Comparison of ENCODE assay signal across 8 mouse cellular contexts in genomic region chr11:117335146-117335545, GRCm38 (mm10).
DNase-seq lines count a peak whose midpoint lies in the region; ATAC-seq and TF ChIP-seq lines count a peak whose summit lies in the region.

No protein-coding gene starts in this region.

- TF ChIP-seq POLR2A in kidney, adult 2 months (IDR thresholded peaks at IDR 0.05; ENCODE audit: low read depth, low read length) = no peak

- H3K4me3 ChIP-seq in heart, postnatal 0 days (ENCODE audit: low read depth, low read length) = no peak overlapping the region
- no peak overlapping the region for H3K4me3 ChIP-seq in hindbrain, postnatal 0 days (ENCODE audit: low read length)
- no peak overlapping the region for H3K4me3 ChIP-seq in midbrain, embryonic 14.5 days (replicated peaks; ENCODE audit: low read depth, low read length)
- no peak overlapping the region for H3K4me3 ChIP-seq in kidney, adult 2 months (ENCODE audit: insufficient read depth, low read depth, low read length)

- TF ChIP-seq EP300 in heart, postnatal 0 days (IDR thresholded peaks at IDR 0.05; ENCODE audit: low read depth) = no peak

- DNase-seq in heart, postnatal 0 days (ENCODE audit: low spot score) = no peak
- DNase-seq in heart, postnatal 36 days = no peak
- DNase-seq in T-cell, adult 2 months (ENCODE audit: low spot score) = peak; percentile 42
- no peak for DNase-seq in hindbrain, postnatal 0 days (ENCODE audit: low spot score)
- DNase-seq in midbrain, embryonic 14.5 days = no peak
- no peak for DNase-seq in adipocyte (ENCODE audit: low spot score)
- no peak for DNase-seq in embryo, embryonic 10 days (ENCODE audit: low spot score)
- no peak for DNase-seq in kidney, adult 2 months

- H3K9me3 ChIP-seq in heart, postnatal 0 days (replicated peaks; ENCODE audit: control insufficient read depth, low read length) = no peaks in the 10 kb centered on the region
- H3K9me3 ChIP-seq in hindbrain, postnatal 0 days (ENCODE audit: low read length) = no peaks in the 10 kb centered on the region
- H3K9me3 ChIP-seq in midbrain, embryonic 14.5 days (ENCODE audit: control insufficient read depth, low read length) = no peaks in the 10 kb centered on the region

- WGBS in heart, postnatal 0 days = 80% methylated on average over 2 of the region's 2 CpGs
- WGBS in hindbrain, postnatal 0 days = 87% methylated on average over 2 of the region's 2 CpGs
- WGBS in midbrain, embryonic 14.5 days = 95% methylated on average over 2 of the region's 2 CpGs
- 90% methylated on average over 2 of the region's 2 CpGs for WGBS in kidney, adult 2 months

- peak overlapping the region; percentile 67; the same call in 1 of the 2 replicates for H3K27ac ChIP-seq in heart, postnatal 0 days (ENCODE audit: low read depth)
- peak overlapping the region; percentile 95; the same call in 1 of the 2 replicates for H3K27ac ChIP-seq in hindbrain, postnatal 0 days
- no peak overlapping the region for H3K27ac ChIP-seq in midbrain, embryonic 14.5 days (replicated peaks; ENCODE audit: low read depth, low read length)
- H3K27ac ChIP-seq in kidney, adult 2 months (ENCODE audit: insufficient read depth, low read depth, low read length) = no peak overlapping the region

- no peak overlapping the region for H3K9ac ChIP-seq in heart, postnatal 0 days (replicated peaks; ENCODE audit: low read depth, low read length)
- H3K9ac ChIP-seq in hindbrain, postnatal 0 days (replicated peaks; ENCODE audit: low read length) = no peak overlapping the region
- H3K9ac ChIP-seq in midbrain, embryonic 14.5 days (replicated peaks; ENCODE audit: low read length) = no peak overlapping the region

- ATAC-seq in heart, postnatal 0 days (ENCODE audit: insufficient read depth, low read depth) = no peak
- ATAC-seq in hindbrain, postnatal 0 days = no peak
- no peak for ATAC-seq in midbrain, embryonic 14.5 days (ENCODE audit: low FRiP score, low TSS enrichment)

- intact Hi-C loops in heart, postnatal 36 days (cut with DNase I) = no loop called here

- TF ChIP-seq CTCF in heart, postnatal 0 days (IDR thresholded peaks at IDR 0.05; ENCODE audit: low read depth) = no peak
- TF ChIP-seq CTCF in hindbrain, postnatal 0 days (IDR thresholded peaks at IDR 0.05; ENCODE audit: low read depth) = no peak
- no peak for TF ChIP-seq CTCF in kidney, adult 2 months (conservative IDR thresholded peaks at IDR 0.05; ENCODE audit: insufficient read depth, insufficient read length, low read depth, low read length)

- peak overlapping the region; percentile 93; the same call in 1 of the 2 replicates for H3K4me2 ChIP-seq in heart, postnatal 0 days (ENCODE audit: low read depth, low read length)
- H3K4me2 ChIP-seq in hindbrain, postnatal 0 days (ENCODE audit: low read depth, low read length) = peak overlapping the region; percentile 80; the same call in 1 of the 2 replicates
- H3K4me2 ChIP-seq in midbrain, embryonic 14.5 days (ENCODE audit: low read length) = peak overlapping the region; percentile 84

- peaks cover 43% of the 10 kb centered on the region for H3K4me1 ChIP-seq in heart, postnatal 0 days (ENCODE audit: control insufficient read depth, insufficient read depth)
- peaks cover 42% of the 10 kb centered on the region for H3K4me1 ChIP-seq in hindbrain, postnatal 0 days (ENCODE audit: insufficient read depth, low read length)
- peaks cover 45% of the 10 kb centered on the region for H3K4me1 ChIP-seq in midbrain, embryonic 14.5 days (ENCODE audit: control insufficient read depth, insufficient read depth, low read length)
- peaks cover 30% of the 10 kb centered on the region for H3K4me1 ChIP-seq in kidney, adult 2 months (ENCODE audit: control insufficient read depth, insufficient read depth, low read length)

- no peaks in the 10 kb centered on the region for H3K36me3 ChIP-seq in heart, postnatal 0 days (replicated peaks; ENCODE audit: control insufficient read depth, insufficient read depth, low read length)
- H3K36me3 ChIP-seq in hindbrain, postnatal 0 days (ENCODE audit: insufficient read depth, low read length) = no peaks in the 10 kb centered on the region
- no peaks in the 10 kb centered on the region for H3K36me3 ChIP-seq in midbrain, embryonic 14.5 days (ENCODE audit: control insufficient read depth, insufficient read depth, low read length)
- H3K36me3 ChIP-seq in kidney, adult 2 months (ENCODE audit: control insufficient read depth, insufficient read depth, low read length) = no peaks in the 10 kb centered on the region

- H3K27me3 ChIP-seq in heart, postnatal 0 days (ENCODE audit: control insufficient read depth, insufficient read depth, low read length) = no peaks in the 10 kb centered on the region
- no peaks in the 10 kb centered on the region for H3K27me3 ChIP-seq in hindbrain, postnatal 0 days (ENCODE audit: insufficient read depth, low read length)
- no peaks in the 10 kb centered on the region for H3K27me3 ChIP-seq in midbrain, embryonic 14.5 days (ENCODE audit: control insufficient read depth, insufficient read depth, low read length)
- no peaks in the 10 kb centered on the region for H3K27me3 ChIP-seq in kidney, adult 2 months (replicated peaks; ENCODE audit: control insufficient read depth, insufficient read depth, low read length)

Comparison
In these comparisons a context has a peak if more than half of its experiments do, and no peak if none do; other contexts are left out.
1. H3K27ac ChIP-seq: peak in heart, postnatal 0 days (single experiment) and hindbrain, postnatal 0 days (single experiment); none in midbrain, embryonic 14.5 days (single experiment) and kidney, adult 2 months (single experiment).
2. Peak in every context shown above with its lines, with median percentiles within 50 percentile points of each other: H3K4me2 ChIP-seq.